Mouse (Mus musculus): ENCODE results near the gene Zfp456.
"Not testable (repeated sequence)": the region's sequence is repeated elsewhere in the genome, so short reads cannot be mapped to it uniquely, and the experiment has no call there.

GRCm38 (mm10) chr13:67413634-67414033 is 38.0 kb upstream of the Zfp456 start:
- not testable (repeated sequence) for TF ChIP-seq CTCF (IDR thresholded peaks at IDR 0.05; ENCODE audit: borderline replicate concordance, insufficient read depth, low read length); POLR2A (IDR thresholded peaks at IDR 0.05; ENCODE audit: low read depth, low read length)

Measured in embryonic fibroblast, embryonic 13.5 days (primary cell).